Mouse (Mus musculus): ENCODE measurements around the gene Txlnb. TPM values are rescaled to one million over a fixed set of nuclear protein-coding genes. Genes with fewer than 3 reads are reported as not detected.

Gene Txlnb
- polyA plus RNA-seq, 1 experiment from 2014 or later, result 0.96 TPM

- H3K4me2 ChIP-seq, result no peak overlapping the region
- ATAC-seq (replicated peaks), result peak; percentile 57; the same call in 1 of the 2 replicates
- no peak overlapping the region for H3K4me3 ChIP-seq
- no peak overlapping the region for H3K9ac ChIP-seq
- no peaks in the 10 kb centered on the region for H3K36me3 ChIP-seq (replicated peaks)
- no peak overlapping the region for H3K27ac ChIP-seq
- WGBS, result 8% methylated on average over 3 of the region's 3 CpGs
- peaks cover 15% of the 10 kb centered on the region for H3K4me1 ChIP-seq
- no peaks in the 10 kb centered on the region for H3K9me3 ChIP-seq
- no peaks in the 10 kb centered on the region for H3K27me3 ChIP-seq (replicated peaks)
Observed at GRCm38 (mm10) chr10:17831041-17831440, 35.0 kb downstream of the Txlnb start.

GRCm38 (mm10) chr10:17835031-17835430 is 39.0 kb downstream of the Txlnb start:
- no peak for ATAC-seq (replicated peaks)
- peaks cover 8% of the 10 kb centered on the region; the same call in 1 of the 2 replicates for H3K4me1 ChIP-seq
- no peak overlapping the region for H3K9ac ChIP-seq
- H3K4me3 ChIP-seq, result no peak overlapping the region
- no peak overlapping the region for H3K4me2 ChIP-seq
- H3K9me3 ChIP-seq, result no peaks in the 10 kb centered on the region
- no peak overlapping the region for H3K27ac ChIP-seq
- no peaks in the 10 kb centered on the region for H3K36me3 ChIP-seq (replicated peaks)
- H3K27me3 ChIP-seq (replicated peaks), result no peaks in the 10 kb centered on the region
- WGBS, result 92% methylated on average over 6 of the region's 6 CpGs

- no peaks in the 10 kb centered on the region for H3K9me3 ChIP-seq
- H3K9ac ChIP-seq, result no peak overlapping the region
- H3K4me1 ChIP-seq, result peaks cover 3% of the 10 kb centered on the region; the same call in 1 of the 2 replicates
- H3K27ac ChIP-seq, result no peak overlapping the region
- no peak overlapping the region for H3K4me2 ChIP-seq
- no peak for ATAC-seq (replicated peaks)
- no peak overlapping the region for H3K4me3 ChIP-seq
- H3K36me3 ChIP-seq (replicated peaks), result no peaks in the 10 kb centered on the region
- no peaks in the 10 kb centered on the region for H3K27me3 ChIP-seq (replicated peaks)
- 90% methylated on average over 1 of the region's 1 CpGs for WGBS
Observed at GRCm38 (mm10) chr10:17836275-17836674, 40.2 kb downstream of the Txlnb start.

- H3K9me3 ChIP-seq, result no peaks in the 10 kb centered on the region
- H3K4me1 ChIP-seq, result no peaks in the 10 kb centered on the region
- H3K36me3 ChIP-seq (replicated peaks), result no peaks in the 10 kb centered on the region
- 92% methylated on average over 3 of the region's 3 CpGs for WGBS
- no peak for ATAC-seq (replicated peaks)
- H3K27me3 ChIP-seq (replicated peaks), result no peaks in the 10 kb centered on the region
- H3K4me2 ChIP-seq, result no peak overlapping the region
- H3K27ac ChIP-seq, result no peak overlapping the region
- H3K9ac ChIP-seq, result no peak overlapping the region
- H3K4me3 ChIP-seq, result no peak overlapping the region
Observed at GRCm38 (mm10) chr10:17842030-17842429, 46.0 kb downstream of the Txlnb start.

GRCm38 (mm10) chr10:17844781-17845537 is 48.9 kb downstream of the Txlnb start:
- H3K9ac ChIP-seq, result no peak overlapping the region
- H3K36me3 ChIP-seq (replicated peaks), result no peaks in the 10 kb centered on the region
- H3K9me3 ChIP-seq, result no peaks in the 10 kb centered on the region

GRCm38 (mm10) chr10:17857647-17858261 is 61.7 kb downstream of the Txlnb start:
- no peak overlapping the region for H3K4me3 ChIP-seq
- WGBS, result 91% methylated on average over 9 of the region's 9 CpGs

More at GRCm38 (mm10) chr10:17844781-17845537, 48.9 kb downstream of the Txlnb start:
- Histone ChIP-seq H3K4me3 (no peak overlapping the region), H3K27me3 (replicated peaks) (no peaks in the 10 kb centered on the region), H3K4me1 (no peaks in the 10 kb centered on the region), H3K27ac (no peak overlapping the region), H3K4me2 (no peak overlapping the region)
- no peak for ATAC-seq (replicated peaks)
- WGBS, result 63% methylated on average over 4 of the region's 4 CpGs

GRCm38 (mm10) chr10:17860701-17861480 is 64.9 kb downstream of the Txlnb start:
- no peaks in the 10 kb centered on the region for H3K4me1 ChIP-seq
- H3K4me2 ChIP-seq, result no peak overlapping the region
- no peaks in the 10 kb centered on the region for H3K27me3 ChIP-seq (replicated peaks)
- no peak overlapping the region for H3K4me3 ChIP-seq
- no peaks in the 10 kb centered on the region for H3K36me3 ChIP-seq (replicated peaks)
- ATAC-seq (replicated peaks), result no peak
- no peak overlapping the region for H3K9ac ChIP-seq
- no peaks in the 10 kb centered on the region; the same call in 1 of the 2 replicates for H3K9me3 ChIP-seq
- 80% methylated on average over 6 of the region's 6 CpGs for WGBS
- H3K27ac ChIP-seq, result no peak overlapping the region

More at GRCm38 (mm10) chr10:17857647-17858261, 61.7 kb downstream of the Txlnb start:
- Histone ChIP-seq H3K9ac (no peak overlapping the region), H3K9me3 (no peaks in the 10 kb centered on the region; the same call in 1 of the 2 replicates), H3K36me3 (replicated peaks) (no peaks in the 10 kb centered on the region), H3K27ac (no peak overlapping the region), H3K27me3 (replicated peaks) (no peaks in the 10 kb centered on the region), H3K4me1 (no peaks in the 10 kb centered on the region), H3K4me2 (no peak overlapping the region)
- ATAC-seq (replicated peaks), result no peak

GRCm38 (mm10) chr10:17869822-17870662 is 74.0 kb downstream of the Txlnb start:
- ATAC-seq (replicated peaks), result peak; percentile 99
- Histone ChIP-seq H3K27ac (no peak overlapping the region), H3K4me1 (0 out of 2 replicates have a peak, but pooled peaks cover 3% of the 10 kb centered on the region), H3K36me3 (replicated peaks) (no peaks in the 10 kb centered on the region), H3K9me3 (no peaks in the 10 kb centered on the region), H3K9ac (no peak overlapping the region), H3K27me3 (replicated peaks) (no peaks in the 10 kb centered on the region), H3K4me3 (no peak overlapping the region), H3K4me2 (no peak overlapping the region)
- 25% methylated on average over 5 of the region's 5 CpGs for WGBS

- no peak overlapping the region for H3K27ac ChIP-seq
- H3K4me2 ChIP-seq, result no peak overlapping the region
- H3K9ac ChIP-seq, result no peak overlapping the region
- no peak for ATAC-seq (replicated peaks)
- no peaks in the 10 kb centered on the region for H3K36me3 ChIP-seq (replicated peaks)
- WGBS, result 36% methylated on average over 8 of the region's 8 CpGs
- H3K27me3 ChIP-seq (replicated peaks), result no peaks in the 10 kb centered on the region
- H3K4me1 ChIP-seq, result no peaks in the 10 kb centered on the region
- H3K4me3 ChIP-seq, result no peak overlapping the region
- no peaks in the 10 kb centered on the region for H3K9me3 ChIP-seq
Observed at GRCm38 (mm10) chr10:17878002-17878919, 82.2 kb downstream of the Txlnb start.

- no peak overlapping the region for H3K9ac ChIP-seq
- no peak overlapping the region for H3K4me2 ChIP-seq
- no peaks in the 10 kb centered on the region for H3K27me3 ChIP-seq (replicated peaks)
- H3K4me3 ChIP-seq, result no peak overlapping the region
- H3K4me1 ChIP-seq, result no peaks in the 10 kb centered on the region
- no peaks in the 10 kb centered on the region for H3K9me3 ChIP-seq
- no peak for ATAC-seq (replicated peaks)
- WGBS, result 97% methylated on average over 3 of the region's 3 CpGs
- H3K27ac ChIP-seq, result no peak overlapping the region
- no peaks in the 10 kb centered on the region for H3K36me3 ChIP-seq (replicated peaks)
Observed at GRCm38 (mm10) chr10:17880038-17880437, 84.0 kb downstream of the Txlnb start.

- H3K4me3 ChIP-seq, result no peak overlapping the region
- no peak overlapping the region for H3K4me2 ChIP-seq
- no peaks in the 10 kb centered on the region for H3K36me3 ChIP-seq (replicated peaks)
- no peaks in the 10 kb centered on the region for H3K9me3 ChIP-seq
- no peak overlapping the region for H3K9ac ChIP-seq
- no peak overlapping the region for H3K27ac ChIP-seq
- no peaks in the 10 kb centered on the region for H3K4me1 ChIP-seq
- 63% methylated on average over 2 of the region's 2 CpGs for WGBS
- ATAC-seq (replicated peaks), result no peak
- H3K27me3 ChIP-seq (replicated peaks), result no peaks in the 10 kb centered on the region
Observed at GRCm38 (mm10) chr10:17880724-17881123, 84.7 kb downstream of the Txlnb start.
